Mouse (Mus musculus) kidney, adult 2 months (tissue): ENCODE results near the gene Lgr6.

Experiments
- CTCF ChIP-seq: fragments of 200-500 bp; conservative IDR thresholded peaks from 2 replicates; pipeline ENCODE4 v1.5.1; 2011; ENCODE audit warnings: low read depth, mild to moderate bottlenecking, control low read depth, low read length, moderate library complexity, mixed read lengths; ENCODE audit not compliant: insufficient read depth, insufficient read length
- POLR2A ChIP-seq: fragments of 200-500 bp; IDR thresholded peaks from one replicate; pipeline ENCODE4 v1.6.1; 2011; ENCODE audit warnings: low read depth, low read length, control low read depth

- TF ChIP-seq CTCF (no peak), POLR2A (no peak)
These were observed 85.8 kb downstream of the Lgr6 start for GRCm38 (mm10) chr1:135019087-135019774.
